In the genomic region with DNA sequence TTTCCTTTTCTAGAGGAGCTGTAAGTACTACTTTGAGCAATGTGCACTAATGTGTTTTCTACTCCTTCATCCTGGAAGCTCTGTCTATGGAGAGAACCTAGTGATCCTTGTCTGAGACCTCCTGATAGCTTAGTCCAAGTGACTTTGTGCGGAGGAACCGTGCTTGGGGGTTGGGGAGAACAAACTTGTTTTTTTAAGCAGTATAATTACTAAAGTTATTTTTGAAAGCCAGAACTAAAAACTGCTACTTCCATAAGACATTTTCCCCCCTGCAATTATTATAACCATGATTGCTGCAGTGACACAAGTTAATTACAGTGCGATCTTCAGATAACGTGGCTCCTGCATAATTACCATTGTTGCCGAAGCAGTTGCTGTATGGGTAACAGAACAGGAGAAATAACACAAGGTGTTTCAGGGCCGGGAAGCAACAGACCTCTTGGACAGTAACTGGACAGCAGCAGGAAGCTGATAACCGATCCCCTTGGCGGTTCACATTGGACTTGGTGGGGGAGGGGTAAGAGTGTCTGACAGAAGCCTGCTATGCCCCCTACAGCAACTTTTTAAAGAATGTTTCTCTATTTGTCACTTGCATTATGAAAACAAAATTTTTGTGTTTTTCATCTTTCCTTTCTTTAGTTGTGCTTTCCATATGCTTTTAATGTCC, we compare ENCODE assay signal across 17 mouse cellular contexts. TPM values are rescaled to one million over a fixed set of nuclear protein-coding genes. Genes with fewer than 3 reads are reported as not detected.
DNase-seq lines count a peak whose midpoint lies in the region; ATAC-seq and TF ChIP-seq lines count a peak whose summit lies in the region.
"Had no signal": no experiment of that assay in that cellular context is flagged by ENCODE, and none has a peak within 500 bp of the region (broad histone marks: within the 10 kb centered on the region; RNA-seq: fewer than 3 reads in every experiment).

No protein-coding gene starts in this region.

- no peak overlapping the region for H3K4me3 ChIP-seq in heart, embryonic 11.5 days (ENCODE audit: low read depth, low read length)
- no peak overlapping the region for H3K4me3 ChIP-seq in heart, postnatal 0 days (ENCODE audit: low read depth, low read length)
- H3K4me3 ChIP-seq in midbrain, postnatal 0 days (ENCODE audit: low read depth, low read length) = no peak overlapping the region
- H3K4me3 ChIP-seq: forebrain, embryonic 12.5 days; liver, embryonic 15.5 days; neural tube, embryonic 12.5 days had no signal

- no peak overlapping the region for H3K9ac ChIP-seq in heart, embryonic 11.5 days (ENCODE audit: low read depth, low read length)
- H3K9ac ChIP-seq in heart, postnatal 0 days (replicated peaks; ENCODE audit: low read depth, low read length) = no peak overlapping the region
- no peak overlapping the region for H3K9ac ChIP-seq in midbrain, postnatal 0 days (replicated peaks; ENCODE audit: low read length, poor library complexity, severe bottlenecking)
- H3K9ac ChIP-seq: forebrain, embryonic 12.5 days; liver, embryonic 15.5 days; neural tube, embryonic 12.5 days had no signal

- H3K27ac ChIP-seq in heart, embryonic 11.5 days (ENCODE audit: low read depth, low read length) = no peak overlapping the region
- 0 out of 2 replicates have a peak overlapping the region, but pooled peaks have one; percentile 63 for H3K27ac ChIP-seq in heart, postnatal 0 days (ENCODE audit: low read depth)
- H3K27ac ChIP-seq in midbrain, postnatal 0 days (ENCODE audit: low read depth, low read length) = no peak overlapping the region
- H3K27ac ChIP-seq: forebrain, embryonic 12.5 days; liver, embryonic 15.5 days; neural tube, embryonic 12.5 days had no signal

- H3K4me1 ChIP-seq in heart, embryonic 11.5 days (ENCODE audit: control insufficient read depth, insufficient read depth, low read length) = peaks cover 18% of the 10 kb centered on the region
- H3K4me1 ChIP-seq in heart, postnatal 0 days (ENCODE audit: control insufficient read depth, insufficient read depth) = peaks cover 39% of the 10 kb centered on the region
- no peaks in the 10 kb centered on the region for H3K4me1 ChIP-seq in midbrain, postnatal 0 days (ENCODE audit: insufficient read depth, low read length)
- H3K4me1 ChIP-seq: forebrain, embryonic 12.5 days had no signal

- no peak for ATAC-seq in cerebellum, adult (ENCODE audit: insufficient number of reproducible peaks, low FRiP score, low TSS enrichment)
- peak; percentile 54; the same call in 1 of the 2 replicates for ATAC-seq in heart, embryonic 11.5 days (replicated peaks; ENCODE audit: insufficient number of reproducible peaks, low FRiP score, low TSS enrichment)
- no peak for ATAC-seq in heart, postnatal 0 days (ENCODE audit: insufficient read depth, low read depth)
- ATAC-seq in midbrain, postnatal 0 days (ENCODE audit: low FRiP score) = no peak
- ATAC-seq: hindbrain, embryonic 16.5 days had no signal

- TF ChIP-seq EP300 in heart, postnatal 0 days (IDR thresholded peaks at IDR 0.05; ENCODE audit: low read depth) = no peak

- WGBS in heart, embryonic 11.5 days (ENCODE audit: insufficient replicate concordance) = 44% methylated on average over 8 of the region's 8 CpGs
- 40% methylated on average over 8 of the region's 8 CpGs for WGBS in heart, postnatal 0 days
- 71% methylated on average over 8 of the region's 8 CpGs for WGBS in midbrain, postnatal 0 days

- 0 out of 2 replicates have a peak, but pooled peaks have one; percentile 3 for TF ChIP-seq CTCF in heart, postnatal 0 days (IDR thresholded peaks at IDR 0.05; ENCODE audit: low read depth)
- TF ChIP-seq CTCF in midbrain, postnatal 0 days (IDR thresholded peaks at IDR 0.05) = no peak

- no peaks in the 10 kb centered on the region for H3K36me3 ChIP-seq in heart, embryonic 11.5 days (ENCODE audit: control insufficient read depth, insufficient read depth, low read length)
- H3K36me3 ChIP-seq in heart, postnatal 0 days (replicated peaks; ENCODE audit: control insufficient read depth, insufficient read depth, low read length) = 0 out of 2 replicates have a peak, but pooled peaks cover 3% of the 10 kb centered on the region
- no peaks in the 10 kb centered on the region for H3K36me3 ChIP-seq in midbrain, postnatal 0 days (ENCODE audit: insufficient read depth, low read length)
- H3K36me3 ChIP-seq: forebrain, embryonic 12.5 days; liver, embryonic 15.5 days had no signal

- H3K9me3 ChIP-seq in heart, embryonic 11.5 days (replicated peaks; ENCODE audit: control insufficient read depth, low read length) = no peaks in the 10 kb centered on the region
- no peaks in the 10 kb centered on the region for H3K9me3 ChIP-seq in heart, postnatal 0 days (replicated peaks; ENCODE audit: control insufficient read depth, low read length)
- no peaks in the 10 kb centered on the region for H3K9me3 ChIP-seq in midbrain, postnatal 0 days (ENCODE audit: low read length)
- H3K9me3 ChIP-seq: forebrain, embryonic 12.5 days; liver, embryonic 15.5 days; neural tube, embryonic 12.5 days had no signal

- peak; percentile 20 to 38 for DNase-seq in cerebellum, postnatal 10 days
- DNase-seq in heart, postnatal 4 days = no peak
- DNase-seq in embryo, embryonic 10.5 days (ENCODE audit: low spot score) = peak; percentile 53
- DNase-seq in heart, postnatal 0 days (ENCODE audit: low spot score) = no peak
- DNase-seq in midbrain, postnatal 0 days (ENCODE audit: low spot score) = no peak
- DNase-seq in right cerebral cortex, postnatal 25 days = no peak
- DNase-seq: cerebellum, adult 11-12 months; cerebellum, postnatal 36 days; layer of hippocampus, adult 9-11 months; lung, postnatal 14 days; right cerebral cortex, postnatal 4 days had no signal

- H3K27me3 ChIP-seq in heart, embryonic 11.5 days (ENCODE audit: control insufficient read depth, insufficient read depth, low read length) = no peaks in the 10 kb centered on the region
- no peaks in the 10 kb centered on the region for H3K27me3 ChIP-seq in heart, postnatal 0 days (ENCODE audit: control insufficient read depth, insufficient read depth, low read length)
- no peaks in the 10 kb centered on the region for H3K27me3 ChIP-seq in midbrain, postnatal 0 days (ENCODE audit: insufficient read depth, low read length)
- H3K27me3 ChIP-seq: liver, embryonic 15.5 days; neural tube, embryonic 12.5 days had no signal

- H3K4me2 ChIP-seq in heart, embryonic 11.5 days = no peak overlapping the region; the same call in 1 of the 2 replicates
- H3K4me2 ChIP-seq in heart, postnatal 0 days (ENCODE audit: low read depth, low read length) = no peak overlapping the region
- no peak overlapping the region for H3K4me2 ChIP-seq in midbrain, postnatal 0 days (ENCODE audit: low read depth, low read length, poor library complexity, severe bottlenecking)
- H3K4me2 ChIP-seq: forebrain, embryonic 12.5 days; liver, embryonic 15.5 days; neural tube, embryonic 12.5 days had no signal

RNA-seq across cellular contexts. Expression of a gene that starts 46.7 kb away (rescaled TPM):
- polyA plus RNA-seq in heart, embryonic 11.5 days (2014; fragmentation: Nextera tagmentation; extraction: Ambion mirVana) = 27.4 and 31.3 TPM in 2 replicates
- total RNA-seq in heart, postnatal 4 days (2021) = 10 to 100 TPM; 25.8 to 27.3 TPM
- 6.9 and 7.8 TPM in 2 replicates for total RNA-seq in heart, postnatal 0 days (2014; rRNA removed; ENCODE audit: low replicate concordance)
- 16.5 and 17.1 TPM in 2 replicates for polyA plus RNA-seq in heart, postnatal 0 days (2015; fragmentation: Nextera tagmentation; extraction: Ambion mirVana)
- 19.8 and 22.5 TPM in 2 replicates for total RNA-seq in midbrain, postnatal 0 days (2014; rRNA removed)
- 27.7 and 28.9 TPM in 2 replicates for polyA plus RNA-seq in midbrain, postnatal 0 days (2015; fragmentation: Nextera tagmentation; extraction: Ambion mirVana)

RNA-seq across cellular contexts. Expression of a gene that starts 53.4 kb away (rescaled TPM):
- polyA plus RNA-seq in heart, embryonic 11.5 days (2014; fragmentation: Nextera tagmentation; extraction: Ambion mirVana) = 12.9 and 14.0 TPM in 2 replicates
- total RNA-seq in heart, postnatal 4 days (2021) = 10 to 100 TPM; 44.6 to 49.1 TPM
- total RNA-seq in heart, postnatal 0 days (2014; rRNA removed; ENCODE audit: low replicate concordance) = 49.7 and 61.2 TPM in 2 replicates
- polyA plus RNA-seq in heart, postnatal 0 days (2015; fragmentation: Nextera tagmentation; extraction: Ambion mirVana) = 10.2 and 10.9 TPM in 2 replicates
- total RNA-seq in midbrain, postnatal 0 days (2014; rRNA removed) = 33.4 and 36.4 TPM in 2 replicates
- polyA plus RNA-seq in midbrain, postnatal 0 days (2015; fragmentation: Nextera tagmentation; extraction: Ambion mirVana) = 9.9 and 10.1 TPM in 2 replicates

Comparison
In these comparisons a context has a peak if more than half of its experiments do, and no peak if none do; other contexts are left out.
1. DNase-seq: peak in cerebellum, postnatal 10 days (2 of 2) and embryo, embryonic 10.5 days (single experiment); none in heart, postnatal 4 days (single experiment), heart, postnatal 0 days (single experiment), midbrain, postnatal 0 days (single experiment) and right cerebral cortex, postnatal 25 days (single experiment).